In genomic region chr6:146633629-146634014, GRCm38 (mm10) we compare ENCODE assay signal across 8 mouse cellular contexts. TPM values are rescaled to one million over a fixed set of nuclear protein-coding genes. Genes with fewer than 3 reads are reported as not detected.
A peak's percentile ranks its signal among the peaks of the same experiment; 100 is the strongest.
DNase-seq lines count a peak whose midpoint lies in the region; ATAC-seq and TF ChIP-seq lines count a peak whose summit lies in the region.

No protein-coding gene starts in this region.

- H3K9me3 ChIP-seq in ES-Bruce4 (replicated peaks; ENCODE audit: control insufficient read depth, insufficient read depth, low read length, poor library complexity, severe bottlenecking): no peaks in the 10 kb centered on the region
- no peaks in the 10 kb centered on the region for H3K9me3 ChIP-seq in forebrain, embryonic 15.5 days
- H3K9me3 ChIP-seq in hindbrain, embryonic 16.5 days (ENCODE audit: control insufficient read depth, low read length): no peaks in the 10 kb centered on the region

- peak overlapping the region; percentile 65 for H3K4me2 ChIP-seq in forebrain, embryonic 15.5 days (replicated peaks)
- H3K4me2 ChIP-seq in hindbrain, embryonic 16.5 days (ENCODE audit: low read length): peak overlapping the region; percentile 53

- peaks cover 2% of the 10 kb centered on the region for H3K4me1 ChIP-seq in ES-Bruce4 (ENCODE audit: control insufficient read depth, insufficient read depth, low read length)
- peaks cover 14% of the 10 kb centered on the region for H3K4me1 ChIP-seq in forebrain, embryonic 15.5 days
- H3K4me1 ChIP-seq in hindbrain, embryonic 16.5 days (ENCODE audit: control insufficient read depth, insufficient read depth, low read depth, low read length): peaks cover 10% of the 10 kb centered on the region

- TF ChIP-seq EP300 in ES-Bruce4 (IDR thresholded peaks at IDR 0.05; ENCODE audit: insufficient read depth, low read depth, low read length): no peak

- ATAC-seq in forebrain, embryonic 15.5 days (replicated peaks): peak; percentile 64
- peak; percentile 48 for ATAC-seq in hindbrain, embryonic 16.5 days

- DNase-seq in ZHBTc4 (ENCODE audit: low read depth, low spot score): peak; percentile 44
- peak; percentile 19 to 29 for DNase-seq in left cerebral cortex, adult 18-20 months (ENCODE audit: low spot score in 2 of 2)
- DNase-seq in lung, postnatal 25 days (ENCODE audit: low spot score): peak; percentile 22
- peak; percentile 71 for DNase-seq in telencephalon, adult 2 months (ENCODE audit: low read depth, low spot score)
- DNase-seq in ovary, postnatal 10 days (ENCODE audit: low spot score): no peak

- H3K4me3 ChIP-seq in ES-Bruce4 (ENCODE audit: low read depth, low read length): peak overlapping the region; percentile 77
- peak overlapping the region; percentile 83 for H3K4me3 ChIP-seq in forebrain, embryonic 15.5 days
- H3K4me3 ChIP-seq in hindbrain, embryonic 16.5 days (ENCODE audit: low read length): peak overlapping the region; percentile 81

- no peak for TF ChIP-seq POLR2A in ES-Bruce4 (IDR thresholded peaks at IDR 0.05; ENCODE audit: insufficient read depth, low read length)

- H3K27me3 ChIP-seq in ES-Bruce4 (ENCODE audit: control insufficient read depth, insufficient read depth, low read length, poor library complexity, severe bottlenecking): no peaks in the 10 kb centered on the region
- H3K27me3 ChIP-seq in forebrain, embryonic 15.5 days: no peaks in the 10 kb centered on the region
- no peaks in the 10 kb centered on the region for H3K27me3 ChIP-seq in hindbrain, embryonic 16.5 days (replicated peaks; ENCODE audit: control insufficient read depth, insufficient read depth, low read length)

- peak overlapping the region; percentile 99 for H3K27ac ChIP-seq in ES-Bruce4 (ENCODE audit: insufficient read depth, low read length)
- peak overlapping the region; percentile 86 for H3K27ac ChIP-seq in forebrain, embryonic 15.5 days (replicated peaks)
- H3K27ac ChIP-seq in hindbrain, embryonic 16.5 days (ENCODE audit: low read depth, low read length): peak overlapping the region; percentile 87

- peak overlapping the region; percentile 93 for H3K9ac ChIP-seq in ES-Bruce4 (ENCODE audit: low read depth, poor library complexity, severe bottlenecking)
- peak overlapping the region; percentile 79 for H3K9ac ChIP-seq in forebrain, embryonic 15.5 days (replicated peaks)
- peak overlapping the region; percentile 90 for H3K9ac ChIP-seq in hindbrain, embryonic 16.5 days (ENCODE audit: low read depth, low read length)

- 4% methylated on average over 14 of the region's 14 CpGs for WGBS in forebrain, embryonic 15.5 days
- WGBS in hindbrain, embryonic 16.5 days: 11% methylated on average over 14 of the region's 14 CpGs

- TF ChIP-seq CTCF in ES-Bruce4 (IDR thresholded peaks at IDR 0.05; ENCODE audit: low read depth, low read length): no peak

- peaks cover 5% of the 10 kb centered on the region; the same call in 1 of the 2 replicates for H3K36me3 ChIP-seq in ES-Bruce4 (ENCODE audit: control insufficient read depth, insufficient read depth, low read length, poor library complexity, severe bottlenecking)
- no peaks in the 10 kb centered on the region for H3K36me3 ChIP-seq in forebrain, embryonic 15.5 days
- H3K36me3 ChIP-seq in hindbrain, embryonic 16.5 days (ENCODE audit: control insufficient read depth, insufficient read depth, low read length): no peaks in the 10 kb centered on the region

RNA-seq across cellular contexts. Expression of gene Med21, which starts 8.7 kb away (rescaled TPM):
- 81.7 and 92.1 TPM in 2 replicates for polyA plus RNA-seq in ES-Bruce4 (2011; ENCODE audit: insufficient read depth, insufficient read length, low read depth, missing spikeins)
- 107 and 114 TPM in 2 replicates for polyA plus RNA-seq in forebrain, embryonic 15.5 days (2015; fragmentation: Nextera tagmentation; extraction: Ambion mirVana)
- polyA plus RNA-seq in hindbrain, embryonic 16.5 days (2015; fragmentation: Nextera tagmentation; extraction: Ambion mirVana): 111 and 117 TPM in 2 replicates
- 10 to 100 TPM; 49.2 to 49.5 TPM for total RNA-seq in left cerebral cortex, adult 18-20 months (2021)

RNA-seq across cellular contexts. Expression of gene Tm7sf3, which starts 9.0 kb away (rescaled TPM):
- polyA plus RNA-seq in ES-Bruce4 (2011; ENCODE audit: insufficient read depth, insufficient read length, low read depth, missing spikeins): 39.1 and 46.1 TPM in 2 replicates
- 31.9 and 32.7 TPM in 2 replicates for polyA plus RNA-seq in forebrain, embryonic 15.5 days (2015; fragmentation: Nextera tagmentation; extraction: Ambion mirVana)
- polyA plus RNA-seq in hindbrain, embryonic 16.5 days (2015; fragmentation: Nextera tagmentation; extraction: Ambion mirVana): 33.4 and 35.5 TPM in 2 replicates
- total RNA-seq in left cerebral cortex, adult 18-20 months (2021): 10 to 100 TPM; 27.2 to 27.5 TPM

RNA-seq across cellular contexts. Expression of gene Ints13, which starts 56.0 kb away (rescaled TPM):
- polyA plus RNA-seq in ES-Bruce4 (2011; ENCODE audit: insufficient read depth, insufficient read length, low read depth, missing spikeins): 106 and 118 TPM in 2 replicates
- polyA plus RNA-seq in forebrain, embryonic 15.5 days (2015; fragmentation: Nextera tagmentation; extraction: Ambion mirVana): 67.1 and 68.0 TPM in 2 replicates
- polyA plus RNA-seq in hindbrain, embryonic 16.5 days (2015; fragmentation: Nextera tagmentation; extraction: Ambion mirVana): 41.1 and 47.5 TPM in 2 replicates
- total RNA-seq in left cerebral cortex, adult 18-20 months (2021): 10 to 100 TPM; 33.8 to 40.7 TPM

RNA-seq across cellular contexts. Expression of gene Fgfr1op2, which starts 56.6 kb away (rescaled TPM):
- polyA plus RNA-seq in ES-Bruce4 (2011; ENCODE audit: insufficient read depth, insufficient read length, low read depth, missing spikeins): 56.7 and 71.5 TPM in 2 replicates
- 53.8 and 55.8 TPM in 2 replicates for polyA plus RNA-seq in forebrain, embryonic 15.5 days (2015; fragmentation: Nextera tagmentation; extraction: Ambion mirVana)
- polyA plus RNA-seq in hindbrain, embryonic 16.5 days (2015; fragmentation: Nextera tagmentation; extraction: Ambion mirVana): 38.0 and 41.5 TPM in 2 replicates
- total RNA-seq in left cerebral cortex, adult 18-20 months (2021): 100 to 1,000 TPM; 100 to 101 TPM
